Mouse (Mus musculus) bone marrow macrophage, adult 2 months (primary cell): ENCODE results near the gene Swt1.

Experiments
- CTCF ChIP-seq: IDR thresholded peaks from 2 replicates; pipeline ENCODE4 v1.5.1; 2012; ENCODE audit warnings: low read depth, mild to moderate bottlenecking, low read length, moderate library complexity
- POLR2A ChIP-seq: IDR thresholded peaks from 2 replicates; pipeline ENCODE4 v1.6.1; 2012; ENCODE audit warnings: mild to moderate bottlenecking, low read depth, low read length, borderline replicate concordance

DNA sequence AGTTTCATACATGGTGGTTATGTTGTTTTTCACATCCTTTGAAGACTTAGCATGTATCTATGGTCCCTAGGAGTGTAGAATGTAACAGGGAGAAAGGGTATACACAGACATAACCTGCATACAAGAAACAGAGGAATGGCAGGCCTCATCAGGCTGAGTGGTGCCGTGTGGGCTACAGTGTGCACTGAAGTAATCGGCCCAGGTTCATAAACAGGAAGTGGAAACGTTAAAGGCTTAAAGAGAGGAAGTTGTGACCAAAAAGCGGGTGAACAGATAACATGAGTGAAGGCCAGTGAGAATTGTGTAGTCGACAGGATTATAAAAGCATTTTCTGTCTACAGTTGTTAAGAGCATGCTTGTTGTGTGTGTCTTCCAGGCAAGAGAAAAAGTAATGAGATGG lies 28.8 kb upstream of the Swt1 start:
- TF ChIP-seq CTCF (no peak), POLR2A (no peak)
